Mouse (Mus musculus): ENCODE results near the gene Lrfn4.
"Not testable (repeated sequence)": the region's sequence is repeated elsewhere in the genome, so short reads cannot be mapped to it uniquely, and the experiment has no call there.

The Lrfn4 gene

GRCm38 (mm10) chr19:4610109-4610508 lies 5.4 kb downstream of the Lrfn4 start:
- DNase-seq = no peak

GRCm38 (mm10) chr19:4608511-4608910 lies 7.0 kb downstream of the Lrfn4 start:
- no peak for DNase-seq

- no peak for DNase-seq
Observed at GRCm38 (mm10) chr19:4607406-4607805, 8.1 kb downstream of the Lrfn4 start.

- no peak for DNase-seq
Observed at GRCm38 (mm10) chr19:4605654-4606053, 9.8 kb downstream of the Lrfn4 start.

GRCm38 (mm10) chr19:4603801-4604723 lies 11.4 kb downstream of the Lrfn4 start:
- peak; percentile 58 to 70 for DNase-seq

- no peak for DNase-seq
Observed at GRCm38 (mm10) chr19:4602459-4602858, 13.0 kb downstream of the Lrfn4 start.

GRCm38 (mm10) chr19:4596071-4596470 lies 19.4 kb downstream of the Lrfn4 start:
- DNase-seq = peak in 1 of 2 experiments; percentile 61

- peak; percentile 86 to 88 for DNase-seq
Observed at GRCm38 (mm10) chr19:4593792-4594522, 21.5 kb downstream of the Lrfn4 start.

GRCm38 (mm10) chr19:4590025-4590424 lies 25.4 kb downstream of the Lrfn4 start:
- peak in 1 of 2 experiments; percentile 36 for DNase-seq

GRCm38 (mm10) chr19:4589081-4589480 lies 26.4 kb downstream of the Lrfn4 start:
- no peak for DNase-seq

GRCm38 (mm10) chr19:4588430-4588829 lies 27.0 kb downstream of the Lrfn4 start:
- peak; percentile 26 to 34 for DNase-seq

- DNase-seq = no peak
Observed at GRCm38 (mm10) chr19:4587426-4587825, 28.0 kb downstream of the Lrfn4 start.

- DNase-seq = not testable (repeated sequence)
Observed at GRCm38 (mm10) chr19:4586783-4587182, 28.7 kb downstream of the Lrfn4 start.

GRCm38 (mm10) chr19:4583856-4584255 lies 31.6 kb downstream of the Lrfn4 start:
- no peak for DNase-seq

- DNase-seq = no peak
Observed at GRCm38 (mm10) chr19:4579296-4579695, 36.2 kb downstream of the Lrfn4 start.

GRCm38 (mm10) chr19:4578799-4579198 lies 36.7 kb downstream of the Lrfn4 start:
- peak in 1 of 2 experiments; percentile 44 for DNase-seq

- DNase-seq = no peak
Observed at GRCm38 (mm10) chr19:4573241-4573640, 42.2 kb downstream of the Lrfn4 start.

- no peak for DNase-seq
Observed at GRCm38 (mm10) chr19:4572467-4572866, 43.0 kb downstream of the Lrfn4 start.

- DNase-seq = no peak
Observed at GRCm38 (mm10) chr19:4572061-4572460, 43.4 kb downstream of the Lrfn4 start.

GRCm38 (mm10) chr19:4571658-4572057 lies 43.8 kb downstream of the Lrfn4 start:
- no peak for DNase-seq

- DNase-seq = peak in 1 of 2 experiments; percentile 41
Observed at GRCm38 (mm10) chr19:4570815-4571214, 44.7 kb downstream of the Lrfn4 start.

GRCm38 (mm10) chr19:4570237-4570613 lies 45.2 kb downstream of the Lrfn4 start:
- DNase-seq = peak; percentile 71 to 76

- no peak for DNase-seq
Observed at GRCm38 (mm10) chr19:4569356-4570236, 45.9 kb downstream of the Lrfn4 start.

All from kidney, adult 8-10 months (tissue).